Comparison of ENCODE assay signal across 17 mouse cellular contexts in genomic region chr9:96949551-96949950, GRCm38 (mm10). TPM values are rescaled to one million over a fixed set of nuclear protein-coding genes. Genes with fewer than 3 reads are reported as not detected.
DNase-seq lines count a peak whose midpoint lies in the region; ATAC-seq and TF ChIP-seq lines count a peak whose summit lies in the region.
"Had no signal": no experiment of that assay in that cellular context is flagged by ENCODE, and none has a peak within 500 bp of the region (broad histone marks: within the 10 kb centered on the region; RNA-seq: fewer than 3 reads in every experiment).

No protein-coding gene starts in this region.

- H3K9ac ChIP-seq in forebrain, postnatal 0 days: no peak overlapping the region
- H3K9ac ChIP-seq in forebrain, embryonic 13.5 days: no peak overlapping the region
- peak overlapping the region; percentile 24; the same call in 1 of the 2 replicates for H3K9ac ChIP-seq in heart, postnatal 0 days (replicated peaks; ENCODE audit: low read depth, low read length)
- no peak overlapping the region for H3K9ac ChIP-seq in neural tube, embryonic 13.5 days
- no peak overlapping the region for H3K9ac ChIP-seq in neural tube, embryonic 15.5 days (replicated peaks)
- H3K9ac ChIP-seq in hindbrain, postnatal 0 days (replicated peaks; ENCODE audit: low read length): no peak overlapping the region
- H3K9ac ChIP-seq: kidney, embryonic 15.5 days; limb, embryonic 15.5 days had no signal

- no peak overlapping the region for H3K4me3 ChIP-seq in forebrain, postnatal 0 days (ENCODE audit: low read depth, low read length)
- no peak overlapping the region for H3K4me3 ChIP-seq in forebrain, embryonic 13.5 days
- no peak overlapping the region for H3K4me3 ChIP-seq in heart, postnatal 0 days (ENCODE audit: low read depth, low read length)
- no peak overlapping the region for H3K4me3 ChIP-seq in neural tube, embryonic 13.5 days
- no peak overlapping the region for H3K4me3 ChIP-seq in neural tube, embryonic 15.5 days (replicated peaks)
- no peak overlapping the region for H3K4me3 ChIP-seq in hindbrain, postnatal 0 days (ENCODE audit: low read length)
- H3K4me3 ChIP-seq: kidney, embryonic 15.5 days; limb, embryonic 15.5 days had no signal

- H3K36me3 ChIP-seq in forebrain, postnatal 0 days (ENCODE audit: insufficient read depth): no peaks in the 10 kb centered on the region
- no peaks in the 10 kb centered on the region for H3K36me3 ChIP-seq in forebrain, embryonic 13.5 days (ENCODE audit: poor library complexity, severe bottlenecking)
- no peaks in the 10 kb centered on the region for H3K36me3 ChIP-seq in heart, postnatal 0 days (replicated peaks; ENCODE audit: control insufficient read depth, insufficient read depth, low read length)
- H3K36me3 ChIP-seq in neural tube, embryonic 13.5 days: no peaks in the 10 kb centered on the region
- H3K36me3 ChIP-seq in neural tube, embryonic 15.5 days: no peaks in the 10 kb centered on the region
- no peaks in the 10 kb centered on the region for H3K36me3 ChIP-seq in hindbrain, postnatal 0 days (ENCODE audit: insufficient read depth, low read length)
- H3K36me3 ChIP-seq: limb, embryonic 15.5 days had no signal

- H3K27me3 ChIP-seq in forebrain, postnatal 0 days (ENCODE audit: insufficient read depth, low read length): no peaks in the 10 kb centered on the region
- H3K27me3 ChIP-seq in forebrain, embryonic 13.5 days: no peaks in the 10 kb centered on the region
- H3K27me3 ChIP-seq in heart, postnatal 0 days (ENCODE audit: control insufficient read depth, insufficient read depth, low read length): no peaks in the 10 kb centered on the region
- no peaks in the 10 kb centered on the region for H3K27me3 ChIP-seq in neural tube, embryonic 13.5 days
- no peaks in the 10 kb centered on the region for H3K27me3 ChIP-seq in neural tube, embryonic 15.5 days (replicated peaks)
- H3K27me3 ChIP-seq in hindbrain, postnatal 0 days (ENCODE audit: insufficient read depth, low read length): no peaks in the 10 kb centered on the region
- H3K27me3 ChIP-seq: limb, embryonic 15.5 days had no signal

- no peaks in the 10 kb centered on the region for H3K9me3 ChIP-seq in forebrain, postnatal 0 days (ENCODE audit: low read length)
- H3K9me3 ChIP-seq in forebrain, embryonic 13.5 days (replicated peaks): no peaks in the 10 kb centered on the region
- H3K9me3 ChIP-seq in heart, postnatal 0 days (replicated peaks; ENCODE audit: control insufficient read depth, low read length): no peaks in the 10 kb centered on the region
- H3K9me3 ChIP-seq in neural tube, embryonic 13.5 days: no peaks in the 10 kb centered on the region
- H3K9me3 ChIP-seq in neural tube, embryonic 15.5 days (replicated peaks): no peaks in the 10 kb centered on the region
- no peaks in the 10 kb centered on the region for H3K9me3 ChIP-seq in hindbrain, postnatal 0 days (ENCODE audit: low read length)
- H3K9me3 ChIP-seq: kidney, embryonic 15.5 days; limb, embryonic 15.5 days had no signal

- no peak overlapping the region for H3K4me2 ChIP-seq in forebrain, postnatal 0 days (ENCODE audit: low read depth)
- no peak overlapping the region for H3K4me2 ChIP-seq in forebrain, embryonic 13.5 days
- H3K4me2 ChIP-seq in heart, postnatal 0 days (ENCODE audit: low read depth, low read length): no peak overlapping the region
- H3K4me2 ChIP-seq in neural tube, embryonic 13.5 days: no peak overlapping the region
- H3K4me2 ChIP-seq in neural tube, embryonic 15.5 days: no peak overlapping the region
- no peak overlapping the region for H3K4me2 ChIP-seq in hindbrain, postnatal 0 days (ENCODE audit: low read depth, low read length)
- H3K4me2 ChIP-seq: kidney, embryonic 15.5 days; limb, embryonic 15.5 days had no signal

- H3K4me1 ChIP-seq in forebrain, postnatal 0 days (ENCODE audit: insufficient read depth): no peaks in the 10 kb centered on the region
- peaks cover 22% of the 10 kb centered on the region for H3K4me1 ChIP-seq in forebrain, embryonic 13.5 days
- H3K4me1 ChIP-seq in heart, postnatal 0 days (ENCODE audit: control insufficient read depth, insufficient read depth): peaks cover 52% of the 10 kb centered on the region
- H3K4me1 ChIP-seq in neural tube, embryonic 13.5 days (replicated peaks): peaks cover 79% of the 10 kb centered on the region
- peaks cover 29% of the 10 kb centered on the region for H3K4me1 ChIP-seq in neural tube, embryonic 15.5 days
- H3K4me1 ChIP-seq in hindbrain, postnatal 0 days (ENCODE audit: insufficient read depth, low read length): 0 out of 2 replicates have a peak, but pooled peaks cover 11% of the 10 kb centered on the region

- 66% methylated on average over 9 of the region's 9 CpGs for WGBS in forebrain, postnatal 0 days
- 87% methylated on average over 9 of the region's 9 CpGs for WGBS in forebrain, embryonic 13.5 days
- 52% methylated on average over 9 of the region's 9 CpGs for WGBS in heart, postnatal 0 days
- 75% methylated on average over 9 of the region's 9 CpGs for WGBS in neural tube, embryonic 13.5 days
- WGBS in neural tube, embryonic 15.5 days: 71% methylated on average over 9 of the region's 9 CpGs
- WGBS in hindbrain, postnatal 0 days: 59% methylated on average over 9 of the region's 9 CpGs

- H3K27ac ChIP-seq in forebrain, postnatal 0 days (ENCODE audit: low read depth, low read length): no peak overlapping the region
- no peak overlapping the region for H3K27ac ChIP-seq in forebrain, embryonic 13.5 days
- H3K27ac ChIP-seq in heart, postnatal 0 days (ENCODE audit: low read depth): peak overlapping the region; percentile 95
- peak overlapping the region; percentile 56; the same call in 1 of the 2 replicates for H3K27ac ChIP-seq in neural tube, embryonic 13.5 days (replicated peaks)
- no peak overlapping the region for H3K27ac ChIP-seq in neural tube, embryonic 15.5 days (replicated peaks)
- H3K27ac ChIP-seq in hindbrain, postnatal 0 days: 0 out of 2 replicates have a peak overlapping the region, but pooled peaks have one; percentile 3
- H3K27ac ChIP-seq: kidney, embryonic 15.5 days; limb, embryonic 15.5 days had no signal

- no peak for DNase-seq in forebrain, postnatal 0 days
- DNase-seq in heart, postnatal 0 days (ENCODE audit: low spot score): peak; percentile 44
- DNase-seq in heart, adult 9 months (ENCODE audit: low spot score in 2 of 2): no peak
- DNase-seq in hindbrain, postnatal 0 days (ENCODE audit: low spot score): peak; percentile 37
- DNase-seq: adrenal gland, postnatal 14 days; cerebellum, adult 18-20 months; cerebellum, postnatal 36 days; gastrocnemius, postnatal 10 days; heart, postnatal 36 days; spleen, adult 18-20 months had no signal

- TF ChIP-seq CTCF in forebrain, postnatal 0 days (IDR thresholded peaks at IDR 0.05; ENCODE audit: low read depth): no peak
- no peak for TF ChIP-seq CTCF in heart, postnatal 0 days (IDR thresholded peaks at IDR 0.05; ENCODE audit: low read depth)
- TF ChIP-seq CTCF in hindbrain, postnatal 0 days (IDR thresholded peaks at IDR 0.05; ENCODE audit: low read depth): no peak

- no peak for TF ChIP-seq EP300 in heart, postnatal 0 days (IDR thresholded peaks at IDR 0.05; ENCODE audit: low read depth)

- ATAC-seq in forebrain, postnatal 0 days: peak; percentile 48
- no peak for ATAC-seq in forebrain, embryonic 13.5 days
- ATAC-seq in heart, postnatal 0 days (ENCODE audit: insufficient read depth, low read depth): peak; percentile 28
- no peak for ATAC-seq in neural tube, embryonic 13.5 days (ENCODE audit: low read depth)
- ATAC-seq in neural tube, embryonic 15.5 days (ENCODE audit: low FRiP score): no peak
- peak; percentile 60; the same call in 1 of the 2 replicates for ATAC-seq in hindbrain, postnatal 0 days
- ATAC-seq in megakaryocyte progenitor cell, adult 5-6 weeks (replicated peaks; ENCODE audit: poor library complexity): no peak
- ATAC-seq: intestine, embryonic 16.5 days had no signal

RNA-seq across cellular contexts. Expression of gene Pxylp1, which starts 57.1 kb away (rescaled TPM):
- total RNA-seq in forebrain, postnatal 0 days (2014; rRNA removed): 25.2 and 35.1 TPM in 2 replicates
- polyA plus RNA-seq in forebrain, postnatal 0 days (2015; fragmentation: Nextera tagmentation; extraction: Ambion mirVana): 14.9 and 22.6 TPM in 2 replicates
- polyA plus RNA-seq in forebrain, embryonic 13.5 days (2015; fragmentation: Nextera tagmentation; extraction: Ambion mirVana): 47.2 and 49.2 TPM in 2 replicates
- 27.3 and 89.9 TPM in 2 replicates for total RNA-seq in heart, postnatal 0 days (2014; rRNA removed; ENCODE audit: low replicate concordance)
- polyA plus RNA-seq in heart, postnatal 0 days (2015; fragmentation: Nextera tagmentation; extraction: Ambion mirVana): 12.8 and 14.4 TPM in 2 replicates
- polyA plus RNA-seq in neural tube, embryonic 13.5 days (2015; fragmentation: Nextera tagmentation; extraction: Ambion mirVana): 31.5 and 33.4 TPM in 2 replicates
- 24.8 and 25.6 TPM in 2 replicates for polyA plus RNA-seq in neural tube, embryonic 15.5 days (2015; fragmentation: Nextera tagmentation; extraction: Ambion mirVana)
- 24.1 and 28.9 TPM in 2 replicates for total RNA-seq in hindbrain, postnatal 0 days (2014; rRNA removed)
- 23.2 and 23.4 TPM in 2 replicates for polyA plus RNA-seq in hindbrain, postnatal 0 days (2015; fragmentation: Nextera tagmentation; extraction: Ambion mirVana)
- 68.2 and 90.6 TPM in 2 replicates for total RNA-seq in megakaryocyte progenitor cell, adult 5-6 weeks (2015)
- total RNA-seq in megakaryocyte progenitor cell, adult 5-6 weeks (2017): 77.9 and 88.5 TPM in 2 replicates

Comparison
In these comparisons a context has a peak if more than half of its experiments do, and no peak if none do; other contexts are left out.
1. ATAC-seq: peak in forebrain, postnatal 0 days (single experiment), heart, postnatal 0 days (single experiment) and hindbrain, postnatal 0 days (single experiment); none in forebrain, embryonic 13.5 days (single experiment), neural tube, embryonic 13.5 days (single experiment), neural tube, embryonic 15.5 days (single experiment) and megakaryocyte progenitor cell, adult 5-6 weeks (single experiment).
2. DNase-seq: peak in heart, postnatal 0 days (single experiment) and hindbrain, postnatal 0 days (single experiment); none in forebrain, postnatal 0 days (single experiment) and heart, adult 9 months (0 of 2).
3. H3K27ac ChIP-seq: peak in heart, postnatal 0 days (single experiment), neural tube, embryonic 13.5 days (single experiment) and hindbrain, postnatal 0 days (single experiment); none in forebrain, postnatal 0 days (single experiment), forebrain, embryonic 13.5 days (single experiment) and neural tube, embryonic 15.5 days (single experiment).